Mouse (Mus musculus): Measurements from ENCODE around the gene Snrk.

DNA sequence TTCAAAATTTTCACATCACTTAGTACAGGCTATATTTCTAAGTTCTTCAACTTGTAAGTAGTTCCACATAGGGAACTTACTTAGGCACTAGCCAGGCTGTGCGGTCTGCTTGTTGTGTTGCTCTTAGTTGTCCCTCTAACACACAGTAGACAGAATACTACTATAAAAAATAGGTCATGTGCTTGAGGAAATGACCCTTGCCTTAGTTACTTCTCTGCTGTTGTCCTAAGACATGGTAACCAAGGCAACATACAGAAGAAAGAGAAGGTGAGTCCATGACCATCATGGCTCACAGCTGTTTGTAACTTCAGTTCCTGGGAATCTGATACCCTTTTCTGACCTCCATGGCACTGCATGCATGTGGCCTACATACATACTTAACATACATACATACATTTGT is 38.1 kb downstream of the Snrk start:
- no peak for TF ChIP-seq CTCF (IDR thresholded peaks at IDR 0.05 in 2 of 3, conservative IDR thresholded peaks at IDR 0.05 in 1 of 3; ENCODE audit: control insufficient read depth in 1 of 3, insufficient read depth in 1 of 3, low read depth in 2 of 3, low read length in 3 of 3, poor library complexity in 1 of 3, severe bottlenecking in 1 of 3)
- no peak for TF ChIP-seq BHLHE40 (IDR thresholded peaks at IDR 0.05; ENCODE audit: borderline replicate concordance, low read depth, low read length)
- TF ChIP-seq EP300 (IDR thresholded peaks at IDR 0.05; ENCODE audit: low read depth in 1 of 2, low read length in 2 of 2): no peak
- TF ChIP-seq TCF12 (IDR thresholded peaks at IDR 0.05; ENCODE audit: low read depth, low read length): no peak
- no peak for TF ChIP-seq ZKSCAN1 (IDR thresholded peaks at IDR 0.05; ENCODE audit: low read depth, low read length)
